Mouse (Mus musculus): ENCODE data around the gene Mmp24. TPM values are rescaled to one million over a fixed set of nuclear protein-coding genes. Genes with fewer than 3 reads are reported as not detected.

Gene Mmp24
- polyA plus RNA-seq, 1 experiment from 2014 or later, result not detected

- no peaks in the 10 kb centered on the region for H3K9me3 ChIP-seq (replicated peaks)
- H3K4me2 ChIP-seq, result no peak overlapping the region
- no peaks in the 10 kb centered on the region for H3K4me1 ChIP-seq (replicated peaks)
- H3K9ac ChIP-seq, result no peak overlapping the region
- 52% methylated on average over 10 of the region's 10 CpGs for WGBS (ENCODE audit: insufficient replicate concordance)
- no peak overlapping the region for H3K27ac ChIP-seq (replicated peaks)
- no peaks in the 10 kb centered on the region for H3K36me3 ChIP-seq (replicated peaks)
- peaks cover 77% of the 10 kb centered on the region for H3K27me3 ChIP-seq
- no peak overlapping the region for H3K4me3 ChIP-seq (replicated peaks)
- ATAC-seq (ENCODE audit: insufficient read depth), result no peak
Measured at GRCm38 (mm10) chr2:155776824-155777687, 1.9 kb downstream of the Mmp24 start.

GRCm38 (mm10) chr2:155777688-155777985 is 2.5 kb downstream of the Mmp24 start:
- H3K9ac ChIP-seq, result no peak overlapping the region
- H3K36me3 ChIP-seq (replicated peaks), result no peaks in the 10 kb centered on the region
- H3K9me3 ChIP-seq (replicated peaks), result no peaks in the 10 kb centered on the region
- 67% methylated on average over 4 of the region's 4 CpGs for WGBS (ENCODE audit: insufficient replicate concordance)
- peaks cover 71% of the 10 kb centered on the region for H3K27me3 ChIP-seq
- H3K27ac ChIP-seq (replicated peaks), result no peak overlapping the region
- no peaks in the 10 kb centered on the region for H3K4me1 ChIP-seq (replicated peaks)
- no peak overlapping the region for H3K4me2 ChIP-seq
- ATAC-seq (ENCODE audit: insufficient read depth), result no peak
- H3K4me3 ChIP-seq (replicated peaks), result no peak overlapping the region

- no peak for ATAC-seq (ENCODE audit: insufficient read depth)
- Histone ChIP-seq H3K9ac (no peak overlapping the region), H3K4me3 (replicated peaks) (no peak overlapping the region), H3K36me3 (replicated peaks) (no peaks in the 10 kb centered on the region), H3K27me3 (peaks cover 67% of the 10 kb centered on the region), H3K4me2 (no peak overlapping the region), H3K9me3 (replicated peaks) (no peaks in the 10 kb centered on the region), H3K27ac (replicated peaks) (no peak overlapping the region), H3K4me1 (replicated peaks) (no peaks in the 10 kb centered on the region)
- 56% methylated on average over 6 of the region's 6 CpGs for WGBS (ENCODE audit: insufficient replicate concordance)
Measured at GRCm38 (mm10) chr2:155778004-155778403, 2.9 kb downstream of the Mmp24 start.

GRCm38 (mm10) chr2:155779066-155779465 is 3.9 kb downstream of the Mmp24 start:
- Histone ChIP-seq H3K9me3 (replicated peaks) (no peaks in the 10 kb centered on the region), H3K27ac (replicated peaks) (no peak overlapping the region), H3K36me3 (replicated peaks) (no peaks in the 10 kb centered on the region), H3K9ac (no peak overlapping the region), H3K4me1 (replicated peaks) (no peaks in the 10 kb centered on the region), H3K4me2 (no peak overlapping the region), H3K27me3 (peaks cover 56% of the 10 kb centered on the region), H3K4me3 (replicated peaks) (no peak overlapping the region)
- whole genome bisulfite sequencing (ENCODE audit: insufficient replicate concordance), result 38% methylated on average over 7 of the region's 7 CpGs
- no peak for ATAC-seq (ENCODE audit: insufficient read depth)

- Histone ChIP-seq H3K4me3 (replicated peaks) (no peak overlapping the region), H3K9me3 (replicated peaks) (no peaks in the 10 kb centered on the region), H3K27ac (replicated peaks) (no peak overlapping the region), H3K9ac (no peak overlapping the region), H3K36me3 (replicated peaks) (no peaks in the 10 kb centered on the region), H3K4me1 (replicated peaks) (no peaks in the 10 kb centered on the region), H3K27me3 (peaks cover 52% of the 10 kb centered on the region), H3K4me2 (no peak overlapping the region)
- 61% methylated on average over 3 of the region's 3 CpGs for WGBS (ENCODE audit: insufficient replicate concordance)
- no peak for ATAC-seq (ENCODE audit: insufficient read depth)
Measured at GRCm38 (mm10) chr2:155779506-155779905, 4.4 kb downstream of the Mmp24 start.

GRCm38 (mm10) chr2:155784534-155784933 is 9.4 kb downstream of the Mmp24 start:
- H3K9ac ChIP-seq, result no peak overlapping the region
- no peak overlapping the region for H3K4me2 ChIP-seq
- H3K9me3 ChIP-seq (replicated peaks), result no peaks in the 10 kb centered on the region
- no peak overlapping the region for H3K27ac ChIP-seq (replicated peaks)
- WGBS (ENCODE audit: insufficient replicate concordance), result 60% methylated on average over 6 of the region's 6 CpGs
- no peak for ATAC-seq (ENCODE audit: insufficient read depth)
- H3K36me3 ChIP-seq (replicated peaks), result no peaks in the 10 kb centered on the region
- H3K27me3 ChIP-seq, result peaks cover 19% of the 10 kb centered on the region; the same call in 1 of the 2 replicates
- H3K4me3 ChIP-seq (replicated peaks), result no peak overlapping the region
- H3K4me1 ChIP-seq (replicated peaks), result no peaks in the 10 kb centered on the region

GRCm38 (mm10) chr2:155786905-155787304 is 11.8 kb downstream of the Mmp24 start:
- no peak overlapping the region for H3K27ac ChIP-seq (replicated peaks)
- ATAC-seq (ENCODE audit: insufficient read depth), result no peak
- WGBS (ENCODE audit: insufficient replicate concordance), result 22% methylated on average over 5 of the region's 5 CpGs
- H3K4me3 ChIP-seq (replicated peaks), result no peak overlapping the region
- H3K4me1 ChIP-seq (replicated peaks), result no peaks in the 10 kb centered on the region
- H3K27me3 ChIP-seq, result peaks cover 15% of the 10 kb centered on the region; the same call in 1 of the 2 replicates
- no peaks in the 10 kb centered on the region for H3K36me3 ChIP-seq (replicated peaks)
- H3K4me2 ChIP-seq, result no peak overlapping the region
- no peak overlapping the region for H3K9ac ChIP-seq
- no peaks in the 10 kb centered on the region for H3K9me3 ChIP-seq (replicated peaks)

GRCm38 (mm10) chr2:155787949-155788931 is 13.1 kb downstream of the Mmp24 start:
- no peaks in the 10 kb centered on the region for H3K36me3 ChIP-seq (replicated peaks)
- peaks cover 17% of the 10 kb centered on the region; the same call in 1 of the 2 replicates for H3K27me3 ChIP-seq
- no peaks in the 10 kb centered on the region for H3K9me3 ChIP-seq (replicated peaks)
- H3K4me1 ChIP-seq (replicated peaks), result no peaks in the 10 kb centered on the region
- 48% methylated on average over 18 of the region's 18 CpGs for WGBS (ENCODE audit: insufficient replicate concordance)
- no peak for ATAC-seq (ENCODE audit: insufficient read depth)
- H3K27ac ChIP-seq (replicated peaks), result no peak overlapping the region
- H3K4me2 ChIP-seq, result no peak overlapping the region
- no peak overlapping the region for H3K9ac ChIP-seq
- no peak overlapping the region for H3K4me3 ChIP-seq (replicated peaks)

GRCm38 (mm10) chr2:155792899-155793298 is 17.8 kb downstream of the Mmp24 start:
- Histone ChIP-seq H3K4me3 (replicated peaks) (no peak overlapping the region), H3K27me3 (peaks cover 14% of the 10 kb centered on the region; the same call in 1 of the 2 replicates), H3K9me3 (replicated peaks) (no peaks in the 10 kb centered on the region), H3K4me1 (replicated peaks) (no peaks in the 10 kb centered on the region), H3K36me3 (replicated peaks) (no peaks in the 10 kb centered on the region), H3K4me2 (no peak overlapping the region), H3K9ac (no peak overlapping the region), H3K27ac (replicated peaks) (no peak overlapping the region)
- no peak for ATAC-seq (ENCODE audit: insufficient read depth)
- WGBS (ENCODE audit: insufficient replicate concordance), result 31% methylated on average over 12 of the region's 12 CpGs

- 71% methylated on average over 12 of the region's 12 CpGs for WGBS (ENCODE audit: insufficient replicate concordance)
- no peak overlapping the region for H3K9ac ChIP-seq
- H3K27me3 ChIP-seq, result peaks cover 15% of the 10 kb centered on the region
- no peak for ATAC-seq (ENCODE audit: insufficient read depth)
- no peak overlapping the region for H3K4me2 ChIP-seq
- H3K36me3 ChIP-seq (replicated peaks), result no peaks in the 10 kb centered on the region
- no peak overlapping the region for H3K27ac ChIP-seq (replicated peaks)
- no peaks in the 10 kb centered on the region for H3K4me1 ChIP-seq (replicated peaks)
- no peak overlapping the region for H3K4me3 ChIP-seq (replicated peaks)
- H3K9me3 ChIP-seq (replicated peaks), result no peaks in the 10 kb centered on the region
Measured at GRCm38 (mm10) chr2:155794674-155795445, 19.7 kb downstream of the Mmp24 start.
